Mouse (Mus musculus): ENCODE data around the gene Rtn4rl1. TPM values are rescaled to one million over a fixed set of nuclear protein-coding genes. Genes with fewer than 3 reads are reported as not detected.
A peak's percentile ranks its signal among the peaks of the same experiment; 100 is the strongest.
"Not testable (repeated sequence)": the region's sequence is repeated elsewhere in the genome, so short reads cannot be mapped to it uniquely, and the experiment has no call there.

Rtn4rl1 gene
- total RNA-seq, 2 experiments from 2014 or later = 25.2 to 27.8 TPM

DNA sequence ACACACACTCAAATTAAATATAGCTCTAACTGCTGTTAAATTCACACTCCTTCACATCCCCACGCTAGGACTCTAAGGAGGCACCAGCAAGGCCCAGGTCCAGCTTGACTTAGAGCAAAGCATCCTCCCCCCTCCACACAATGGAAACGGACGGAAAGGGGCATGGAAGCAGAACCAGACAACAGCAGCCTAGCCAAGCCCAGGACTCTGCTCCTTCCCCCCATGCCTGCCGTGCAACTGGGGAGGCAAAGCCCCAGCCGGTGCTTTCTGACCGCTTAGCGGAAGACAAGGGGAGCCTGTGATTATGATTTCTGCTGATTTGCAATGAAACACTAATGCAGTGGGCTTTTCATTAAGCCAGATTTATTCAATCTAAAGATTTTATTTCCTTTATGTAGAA, 84.5 kb downstream of the Rtn4rl1 start:
- no peak for DNase-seq

DNA sequence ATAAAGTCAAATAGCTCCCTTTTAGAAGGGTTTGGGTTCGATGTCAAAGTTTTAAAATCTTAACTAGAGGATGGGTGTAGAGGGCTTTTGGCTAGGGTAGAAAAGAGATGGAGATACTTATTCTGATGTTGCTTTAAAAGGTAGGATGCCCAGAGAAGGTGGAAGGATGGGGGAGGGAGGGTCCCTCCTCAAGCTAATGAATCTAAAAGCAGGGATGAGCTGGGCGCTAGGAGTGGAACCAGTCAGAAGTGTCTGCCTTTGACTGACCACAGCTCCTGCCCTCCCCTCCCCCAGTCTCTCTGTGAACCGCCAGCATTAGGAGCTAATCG, 85.4 kb downstream of the Rtn4rl1 start:
- DNase-seq = no peak

DNA sequence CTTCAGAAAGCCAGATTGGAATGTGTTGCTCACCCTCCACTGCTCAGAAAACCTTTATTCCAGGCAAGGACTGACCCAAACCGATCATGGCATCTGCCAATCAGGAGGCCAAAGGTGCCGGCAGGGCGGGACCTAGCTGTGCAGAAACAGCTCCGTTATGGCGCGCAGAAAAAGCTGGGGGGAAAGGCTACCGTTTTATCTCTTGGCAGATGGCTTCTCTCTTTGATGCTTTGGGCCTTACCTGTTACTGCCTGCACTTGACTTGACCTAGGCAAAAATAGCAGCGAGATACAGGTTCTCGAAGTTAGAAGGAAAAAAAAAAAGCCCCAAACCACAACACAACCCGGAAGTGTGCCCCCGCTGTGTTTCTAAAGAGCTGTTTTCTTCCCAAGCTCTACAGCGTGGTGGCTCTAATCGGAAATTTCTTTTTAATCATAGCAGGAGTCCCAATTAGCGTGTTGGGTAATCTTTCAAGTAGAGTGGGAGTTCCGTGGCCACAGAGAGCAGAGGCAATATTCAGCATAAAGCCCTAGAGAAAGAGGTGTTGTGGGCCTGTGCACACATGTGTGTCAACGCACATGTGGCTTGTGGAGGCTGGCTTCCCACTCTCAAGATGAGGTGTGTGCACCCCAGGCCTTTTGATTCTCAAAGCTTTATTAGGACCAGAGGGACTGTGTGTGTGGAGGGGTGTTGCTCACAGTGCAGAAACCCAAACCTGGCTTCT, 85.9 kb downstream of the Rtn4rl1 start:
- peak; percentile 49 for DNase-seq

DNA sequence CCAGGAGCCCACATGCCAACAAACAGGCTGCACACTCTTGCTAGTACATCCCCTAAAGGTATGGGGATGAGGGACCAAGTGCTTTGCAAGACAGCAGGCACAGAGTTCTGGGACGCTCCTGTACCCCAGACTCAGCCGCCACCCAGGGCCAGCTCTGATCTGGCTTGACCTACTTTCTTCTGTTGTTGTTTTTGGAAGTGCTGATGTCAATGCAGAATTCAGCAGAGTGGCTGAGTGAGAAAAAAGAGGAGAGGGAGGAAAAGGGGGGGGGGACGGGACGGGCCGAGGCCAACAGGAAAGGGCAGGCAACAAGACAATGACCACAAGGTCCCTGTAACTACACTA, 86.5 kb downstream of the Rtn4rl1 start:
- DNase-seq = no peak

DNA sequence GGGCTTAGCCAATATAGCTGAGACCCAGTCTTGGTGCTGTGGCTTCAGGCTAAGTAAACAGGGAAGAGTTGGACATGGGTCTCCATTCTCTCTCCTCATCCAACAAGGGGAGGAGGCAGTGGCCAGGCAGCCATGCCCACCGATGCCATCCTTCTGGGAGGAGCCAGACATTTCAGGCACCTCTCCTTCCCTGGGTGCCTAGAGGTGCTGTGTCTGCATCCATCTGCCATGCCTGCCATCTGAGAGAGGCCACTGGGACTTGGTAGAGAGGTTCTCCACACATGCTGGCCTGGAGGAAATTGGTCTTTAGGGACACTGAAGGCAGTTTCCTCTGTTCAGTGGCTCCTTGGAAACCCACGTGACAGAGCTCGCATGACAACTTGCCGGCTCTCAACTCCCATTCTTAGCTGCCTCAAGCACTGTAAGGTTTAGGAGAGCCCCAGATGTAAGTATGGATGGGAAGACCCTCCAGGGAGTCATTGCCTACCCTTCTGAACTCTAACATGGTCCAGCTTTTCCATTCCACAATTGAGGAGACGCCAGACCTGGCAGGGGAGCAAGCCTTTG, 86.9 kb downstream of the Rtn4rl1 start:
- DNase-seq = no peak

DNA sequence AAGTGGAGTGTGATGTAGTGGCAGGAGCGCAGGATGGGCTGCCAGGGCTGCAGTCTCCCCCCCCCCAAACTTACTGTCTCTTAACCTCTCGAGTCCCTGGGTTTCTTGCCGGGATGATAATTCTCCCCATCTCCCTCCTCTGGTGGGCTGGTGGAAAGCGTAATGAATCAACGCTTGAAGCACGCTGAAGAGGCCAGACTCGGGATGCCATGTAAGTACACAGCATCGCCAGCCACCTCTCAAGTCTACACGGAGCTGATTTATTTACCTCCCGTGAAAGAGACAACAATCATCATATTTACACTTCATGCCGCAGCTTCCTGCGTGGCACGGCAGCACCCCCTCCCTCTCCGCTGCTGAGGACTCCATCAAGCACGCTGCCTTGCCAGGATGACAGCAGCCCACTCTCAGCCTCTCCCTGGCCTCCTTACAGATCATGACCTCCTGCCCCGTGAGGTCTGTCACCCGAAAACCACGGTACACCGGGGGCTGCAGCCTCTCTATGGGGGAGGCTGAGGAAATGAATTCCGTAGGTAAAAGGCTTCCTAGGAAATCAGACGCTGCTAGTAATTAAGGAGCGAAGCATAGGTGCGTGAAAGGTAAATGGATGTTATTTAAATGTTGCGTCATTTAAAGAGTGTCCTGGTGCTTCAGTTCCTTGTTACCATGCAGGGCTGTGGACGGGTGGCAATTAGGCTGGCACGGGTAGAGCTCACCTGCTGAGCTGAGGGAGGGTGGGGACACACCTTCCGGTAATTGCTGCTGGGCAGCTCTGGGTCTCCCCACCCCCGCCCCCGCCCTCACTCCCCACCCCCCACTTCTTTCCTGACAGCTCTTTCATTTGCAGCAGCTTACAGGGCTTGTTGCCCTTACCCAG, 88.0 kb downstream of the Rtn4rl1 start:
- DNase-seq = no peak

DNA sequence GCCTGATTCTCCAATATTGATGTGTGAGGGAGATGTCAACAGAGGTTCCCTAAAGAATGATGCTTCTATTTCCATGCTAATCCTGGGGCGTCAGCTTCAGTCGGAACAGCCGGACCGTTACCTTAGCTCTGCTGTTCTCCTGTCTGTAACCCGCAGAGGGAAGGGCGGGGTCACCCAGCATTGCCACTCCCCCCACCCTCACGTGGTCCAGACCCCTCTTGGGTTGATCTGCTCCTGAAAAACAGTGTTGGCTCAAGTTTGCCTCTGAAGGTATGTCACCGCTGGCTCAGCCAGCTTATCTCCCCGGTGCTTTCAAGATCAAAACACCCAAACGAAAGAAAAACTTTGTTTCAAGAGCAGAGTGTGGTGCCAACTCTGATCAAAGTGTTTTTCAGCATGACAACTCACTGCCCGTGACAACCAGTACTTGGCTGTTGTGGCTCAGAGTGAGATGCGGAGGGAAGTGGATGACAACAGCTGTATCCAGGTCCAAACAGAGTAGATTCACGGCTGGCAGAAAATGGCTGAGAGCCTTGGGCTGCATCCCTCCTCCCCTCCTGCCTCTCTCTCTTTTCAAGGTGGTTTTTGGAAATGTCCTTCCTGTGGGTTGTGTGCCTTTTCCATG, 89.0 kb downstream of the Rtn4rl1 start:
- DNase-seq = peak; percentile 68

DNA sequence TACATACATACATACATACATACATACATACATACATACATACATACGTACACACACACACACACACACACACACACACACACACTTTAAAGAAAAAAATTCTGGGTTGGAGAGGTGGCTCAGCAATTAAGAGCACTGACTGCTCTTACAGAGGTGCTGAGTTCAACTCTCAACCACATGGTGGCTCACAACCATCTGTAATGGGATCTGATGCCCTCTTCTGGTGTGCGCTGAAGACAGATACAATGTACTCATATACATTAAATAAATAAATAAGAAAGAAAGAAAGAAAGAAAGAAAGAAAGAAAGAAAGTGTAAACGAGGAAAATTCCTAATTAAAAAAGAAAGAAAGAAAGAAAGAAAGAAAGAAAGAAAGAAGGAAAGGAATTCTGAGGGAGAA, 90.2 kb downstream of the Rtn4rl1 start:
- DNase-seq = not testable (repeated sequence)

DNA sequence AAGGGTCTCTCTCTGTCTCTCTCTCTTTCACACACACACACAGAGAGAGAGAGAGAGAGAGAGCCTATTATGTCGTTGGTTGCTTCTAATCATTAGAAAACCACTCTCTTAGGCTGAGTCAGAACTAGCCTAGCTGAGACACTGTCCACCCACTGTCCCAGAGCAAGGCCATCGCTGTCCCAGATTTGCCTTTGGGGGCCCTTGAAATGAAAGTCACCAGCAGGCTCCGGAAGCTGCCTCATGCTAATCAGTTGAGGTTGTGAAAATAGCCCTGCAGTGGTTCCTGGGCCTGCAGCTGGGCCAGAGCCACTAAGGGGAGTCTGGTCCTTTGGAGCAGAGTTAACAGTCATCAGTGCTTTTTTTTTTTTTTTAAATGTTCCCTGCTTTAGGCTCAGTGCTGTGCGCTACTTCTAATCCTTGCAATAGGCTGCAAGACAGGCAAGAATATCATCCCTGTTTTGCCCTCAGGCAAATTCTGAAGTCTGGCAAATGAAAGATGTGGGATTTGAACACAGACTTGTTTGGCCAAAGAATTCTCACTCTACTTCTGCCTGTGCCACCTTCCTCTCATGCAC, 92.4 kb downstream of the Rtn4rl1 start:
- DNase-seq = peak; percentile 55

DNA sequence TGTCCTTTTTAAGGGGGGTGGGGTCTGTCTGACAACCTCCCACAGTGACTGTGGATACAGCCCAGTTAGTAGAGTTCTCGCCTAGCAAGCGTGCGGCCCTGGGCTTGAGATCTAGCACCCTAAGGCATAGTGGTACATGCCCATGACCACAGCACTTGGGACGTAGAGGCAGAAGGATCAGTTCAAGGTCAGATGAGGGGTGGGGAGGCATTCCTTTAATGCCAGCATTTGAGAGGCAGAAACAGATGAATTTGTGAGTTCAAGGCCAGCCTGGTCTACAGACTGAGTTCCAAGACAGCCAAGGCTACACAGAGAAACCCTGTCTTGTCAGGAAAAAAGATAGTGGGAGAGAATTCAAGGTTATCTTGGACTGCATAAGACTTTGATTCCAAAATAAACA, 93.3 kb downstream of the Rtn4rl1 start:
- DNase-seq = no peak

DNA sequence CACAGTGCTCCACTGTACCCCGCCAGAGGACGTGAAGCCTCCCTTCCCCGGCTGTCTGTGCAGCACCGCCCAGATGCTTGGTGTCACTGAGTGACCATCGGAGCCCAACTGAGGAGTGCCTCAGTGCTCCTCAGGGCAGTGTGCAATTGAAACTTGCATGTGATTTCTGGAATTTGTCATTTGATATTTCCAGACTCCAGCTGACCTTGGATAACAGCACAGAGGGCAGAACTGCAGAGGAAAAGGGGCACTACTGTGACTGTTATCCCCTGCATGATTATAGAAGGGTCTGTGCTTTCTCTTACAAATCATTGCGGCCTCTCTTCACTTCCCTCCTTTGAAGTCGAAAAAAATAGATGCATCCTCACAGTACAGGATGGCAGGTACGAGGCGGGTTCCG, 94.4 kb downstream of the Rtn4rl1 start:
- DNase-seq = no peak

DNA sequence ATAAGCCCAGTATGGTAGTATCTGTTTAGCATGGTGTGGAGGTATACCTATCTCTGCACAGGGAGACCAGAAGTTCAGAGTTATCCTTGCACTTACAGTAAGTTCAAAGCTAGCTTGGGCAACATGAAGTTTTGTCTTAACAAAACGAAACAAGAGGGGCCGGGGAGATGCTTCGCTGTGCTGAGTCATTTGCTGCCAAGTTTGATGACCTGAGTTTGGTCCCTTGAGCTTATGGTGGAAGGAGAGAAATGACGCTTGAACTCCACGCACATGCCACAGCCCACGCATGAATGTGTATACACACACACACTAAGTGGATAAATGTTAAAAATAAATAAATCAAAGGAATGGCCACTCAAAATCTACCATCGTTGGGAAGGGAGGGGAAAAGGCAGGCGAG, 94.9 kb downstream of the Rtn4rl1 start:
- no peak for DNase-seq

DNA sequence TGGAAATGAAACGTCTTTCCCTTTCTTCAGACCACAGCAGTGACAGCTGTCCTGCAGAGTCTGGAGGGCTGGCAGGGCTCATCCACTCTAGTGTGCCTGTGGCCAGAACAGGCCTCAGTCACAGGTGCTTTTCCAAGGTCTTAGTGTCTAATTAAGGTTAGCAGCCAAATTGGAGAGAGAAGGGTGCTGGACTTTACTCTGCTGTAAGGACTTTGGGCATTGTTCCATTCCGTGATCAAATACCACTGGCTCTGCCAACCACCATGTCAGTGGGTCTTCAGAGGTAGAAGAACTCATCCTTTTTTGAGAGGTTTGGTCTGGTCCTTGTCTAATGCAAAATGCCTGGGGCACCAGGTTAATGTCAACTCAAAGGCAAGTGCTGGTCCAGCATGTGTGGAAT, 95.5 kb downstream of the Rtn4rl1 start:
- no peak for DNase-seq

DNA sequence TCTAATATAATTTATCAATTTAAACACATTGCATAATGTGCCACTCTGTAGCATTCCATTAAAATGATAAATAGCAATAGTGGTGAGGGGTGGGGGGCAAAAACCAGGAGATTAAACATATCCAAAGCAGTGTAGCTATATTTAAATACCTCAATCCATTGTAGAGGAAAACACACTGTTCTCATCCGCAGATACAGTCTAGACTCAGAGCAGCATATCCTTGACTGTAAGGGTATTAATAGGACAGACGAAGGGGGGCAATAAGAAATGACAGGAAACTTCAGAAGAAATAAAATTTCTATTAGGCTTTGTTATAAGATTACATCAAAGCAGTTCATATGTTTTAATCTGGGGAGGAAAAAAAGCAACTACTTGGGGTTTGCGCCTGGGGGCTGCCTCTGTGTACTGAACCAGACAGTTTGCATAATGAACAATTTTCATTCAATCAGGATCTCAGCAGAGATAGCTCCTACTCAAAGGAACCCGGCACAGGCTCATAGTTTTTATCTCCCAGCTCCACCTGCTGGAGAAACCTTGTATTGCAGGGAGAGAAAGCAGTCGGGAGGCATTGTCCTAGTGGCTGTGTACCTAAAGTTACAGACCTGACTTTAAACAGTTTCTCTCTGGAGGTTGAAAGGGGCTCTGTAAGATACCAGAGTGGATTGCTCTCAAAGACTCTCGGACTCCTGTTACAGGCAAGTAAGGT, 97.1 kb downstream of the Rtn4rl1 start:
- DNase-seq = peak; percentile 94

DNA sequence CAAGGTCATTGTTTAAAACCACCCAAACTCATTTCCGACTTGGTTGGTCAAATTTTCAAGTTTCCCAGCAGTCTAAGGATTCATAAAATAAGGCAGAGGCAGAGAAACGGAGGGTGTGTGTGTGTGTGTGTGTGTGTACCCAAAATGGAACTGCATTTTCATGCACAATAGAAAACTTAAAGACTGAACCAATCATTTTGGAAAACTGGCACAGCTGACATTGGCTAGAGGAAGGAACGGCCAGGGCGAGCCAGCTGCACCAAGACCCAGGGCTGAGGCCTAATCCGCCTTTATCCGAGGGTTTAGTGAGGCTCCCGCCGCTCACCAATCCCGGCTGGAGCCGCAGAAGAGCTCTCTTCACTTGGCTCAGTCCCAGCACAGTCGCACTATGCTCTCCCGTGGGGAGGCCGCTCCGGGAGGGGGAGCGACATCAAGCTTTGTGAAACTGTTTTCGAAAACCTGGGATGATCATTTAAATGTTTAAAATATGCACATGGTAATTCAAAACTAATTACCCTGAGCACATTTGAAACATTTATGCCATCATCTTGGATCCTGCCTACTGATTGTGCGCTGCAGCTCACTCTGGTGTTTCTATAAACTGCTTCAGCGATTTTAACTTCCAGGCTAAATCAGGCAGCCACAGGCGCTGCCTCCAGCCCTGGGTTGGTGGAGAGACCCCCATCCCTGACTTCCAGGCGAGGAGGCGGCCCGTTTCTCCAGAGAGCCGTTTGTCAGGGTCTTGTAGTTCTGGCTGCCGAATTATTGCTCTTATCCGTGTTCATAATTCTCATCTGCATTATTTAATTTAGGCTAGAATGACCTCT, 98.0 kb downstream of the Rtn4rl1 start:
- no peak for DNase-seq

DNA sequence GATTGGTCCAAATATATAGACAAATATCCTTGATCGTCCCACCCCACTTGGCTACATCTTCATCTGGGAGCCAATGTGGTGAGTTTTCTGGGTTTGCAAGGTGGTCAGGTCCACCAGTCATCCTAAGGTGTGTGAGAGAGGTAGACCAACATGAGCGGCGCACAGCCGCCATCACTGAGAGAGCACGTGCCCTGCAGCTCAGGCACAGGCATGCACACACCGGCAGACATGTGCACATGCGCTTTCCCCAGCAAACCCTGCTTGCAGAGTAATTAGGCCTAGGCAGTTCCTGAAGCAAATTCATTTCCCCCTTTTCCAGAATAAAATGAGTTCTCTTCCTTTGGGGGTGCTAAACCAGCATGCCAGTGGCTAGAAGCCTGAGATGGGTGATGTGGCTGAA, 98.7 kb downstream of the Rtn4rl1 start:
- no peak for DNase-seq

DNA sequence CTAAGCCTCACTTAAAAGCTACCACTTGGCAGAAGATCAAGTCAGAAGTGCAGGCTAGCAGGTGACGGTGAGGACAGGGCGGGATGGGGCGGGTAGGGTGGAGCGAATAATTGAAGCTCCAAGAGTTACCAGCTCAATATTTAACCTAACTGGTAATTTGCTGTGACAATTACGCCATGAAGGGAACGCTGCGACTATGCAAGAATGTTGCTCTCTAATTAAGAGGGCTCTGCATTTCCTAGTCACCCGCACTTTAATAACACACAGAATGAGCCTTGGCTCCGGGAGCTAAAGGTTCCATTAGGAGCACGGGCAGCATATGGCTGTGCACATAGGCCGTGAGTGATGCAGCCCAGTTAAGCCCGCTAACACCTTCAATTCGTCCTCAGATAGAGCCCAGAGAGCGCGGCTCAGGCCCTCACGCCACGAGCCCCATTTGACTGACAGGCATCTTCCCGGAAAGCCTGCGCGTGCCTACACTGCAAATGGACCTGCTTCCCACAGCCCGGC, 100.3 kb downstream of the Rtn4rl1 start:
- DNase-seq = no peak

DNA sequence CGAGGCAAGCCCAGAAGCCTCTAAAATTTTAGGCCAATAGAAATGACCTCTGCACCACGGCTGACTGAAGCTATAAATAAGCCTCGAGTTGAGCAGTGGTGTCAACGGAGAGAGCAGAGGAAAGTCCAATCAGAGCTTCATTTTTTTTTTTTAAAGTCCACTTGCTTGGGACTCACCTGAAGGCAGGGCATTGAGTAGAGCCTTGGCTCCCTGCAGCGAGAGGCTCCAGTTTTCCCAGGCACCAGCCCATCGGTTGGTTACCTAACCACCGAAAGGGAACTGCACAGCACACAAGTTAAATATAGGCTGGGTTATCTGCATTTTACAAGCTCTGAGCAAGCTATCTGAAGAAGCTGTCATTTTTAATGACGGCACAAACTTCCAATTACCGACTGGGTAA, 101.3 kb downstream of the Rtn4rl1 start:
- no peak for DNase-seq

DNA sequence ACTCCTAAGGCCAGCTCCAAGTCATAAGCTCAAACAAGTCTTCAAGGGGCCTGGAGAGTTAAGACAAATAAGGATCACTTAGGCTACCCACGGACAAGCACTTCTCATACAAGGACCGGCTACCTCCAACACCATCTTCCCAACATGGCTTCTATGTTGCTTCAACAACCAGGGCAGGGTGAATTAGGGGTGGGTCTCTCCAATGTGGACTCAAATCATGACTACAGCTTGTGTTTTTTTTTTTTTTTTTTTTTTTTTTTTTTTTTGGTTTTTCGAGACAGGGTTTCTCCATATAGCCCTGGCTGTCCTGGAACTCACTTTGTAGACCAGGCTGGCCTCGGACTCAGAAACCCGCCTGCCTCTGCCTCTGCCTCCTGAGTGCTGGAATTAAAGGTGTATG, 102.0 kb downstream of the Rtn4rl1 start:
- DNase-seq = not testable (repeated sequence)

DNA sequence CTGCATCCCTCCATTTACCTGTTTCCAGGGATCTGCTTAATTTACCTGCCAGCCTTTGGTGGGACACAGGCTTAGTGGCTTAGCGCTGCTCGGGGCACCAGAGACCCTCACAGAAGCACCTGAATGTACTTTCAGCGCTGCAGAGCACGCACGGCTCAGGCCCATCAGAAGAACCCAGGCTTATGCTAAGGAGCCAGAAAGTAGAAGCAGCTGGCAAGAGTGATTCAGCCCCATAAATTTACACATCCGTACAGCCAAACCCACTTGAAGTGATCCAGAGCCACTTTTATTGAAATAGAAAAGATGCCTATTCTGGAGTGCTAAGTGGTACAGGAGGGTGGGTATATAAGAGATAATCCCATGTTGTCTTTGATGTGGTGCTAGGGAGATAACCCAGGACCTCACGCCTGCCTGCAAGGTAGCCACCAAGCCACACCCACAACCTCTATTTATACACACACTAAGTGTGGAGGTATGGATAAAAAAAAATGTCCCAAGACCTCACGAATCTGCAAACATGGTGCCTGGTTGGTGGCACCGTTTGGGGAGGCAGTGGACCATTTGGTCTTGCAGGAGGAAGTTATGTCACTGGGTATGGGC, 102.9 kb downstream of the Rtn4rl1 start:
- no peak for DNase-seq

DNA sequence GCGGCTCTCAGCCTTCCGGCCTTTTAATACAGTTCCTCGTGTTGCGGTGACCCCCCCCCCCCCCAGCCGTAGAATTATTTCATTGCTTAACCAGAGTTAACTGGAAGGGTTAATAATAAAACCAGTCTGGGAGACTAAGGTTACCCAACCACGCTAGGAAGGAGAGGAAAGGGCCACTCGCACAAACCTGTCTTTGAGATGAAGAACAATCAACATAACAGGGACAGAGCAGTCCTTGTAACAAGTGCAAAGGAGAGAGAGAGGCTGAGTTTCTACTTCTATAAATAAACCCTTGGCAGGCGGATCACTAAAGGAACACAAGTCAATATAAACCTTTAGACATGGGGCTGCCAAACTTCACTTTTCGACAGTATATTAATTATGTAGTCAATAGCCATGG, 104.0 kb downstream of the Rtn4rl1 start:
- DNase-seq = no peak
